Mouse (Mus musculus): ENCODE data around the gene Slc22a17. TPM values are rescaled to one million over a fixed set of nuclear protein-coding genes. Genes with fewer than 3 reads are reported as not detected.
"Not testable (repeated sequence)": the region's sequence is repeated elsewhere in the genome, so short reads cannot be mapped to it uniquely, and the experiment has no call there.

The Slc22a17 gene
- total RNA-seq (2022) = 1 to 10 TPM in 3 of 4 experiments, under 1 TPM in 1; 0.68 to 1.4 (median 1.2) TPM

DNA sequence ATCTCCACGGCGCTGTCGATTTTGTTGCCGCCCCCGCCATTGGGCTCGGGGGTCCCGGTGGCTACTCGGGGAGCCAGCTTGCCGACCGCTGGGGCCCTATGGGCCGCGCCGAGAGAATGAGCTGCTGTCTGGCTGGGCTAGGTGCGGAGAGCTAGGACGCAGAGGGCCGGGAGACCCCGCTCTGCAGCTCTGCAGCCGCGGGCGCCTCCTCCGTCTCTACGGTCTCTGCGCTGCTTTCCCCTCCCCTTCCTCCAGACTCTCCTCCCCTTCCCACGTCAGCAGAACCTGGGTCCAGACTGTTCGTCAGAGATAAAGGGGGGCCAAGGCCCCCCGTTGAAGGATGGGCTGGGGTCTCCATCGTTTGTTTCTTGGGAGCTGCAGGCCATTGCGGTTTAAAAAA, at the start of gene Slc22a17:
Gene Slc22a17, minus strand, starts transcription at position 247 of the 400 bp plus-strand sequence.
- peak in 1 of 2 experiments; percentile 28 for DNase-seq (ENCODE audit: low spot score in 2 of 2)

DNA sequence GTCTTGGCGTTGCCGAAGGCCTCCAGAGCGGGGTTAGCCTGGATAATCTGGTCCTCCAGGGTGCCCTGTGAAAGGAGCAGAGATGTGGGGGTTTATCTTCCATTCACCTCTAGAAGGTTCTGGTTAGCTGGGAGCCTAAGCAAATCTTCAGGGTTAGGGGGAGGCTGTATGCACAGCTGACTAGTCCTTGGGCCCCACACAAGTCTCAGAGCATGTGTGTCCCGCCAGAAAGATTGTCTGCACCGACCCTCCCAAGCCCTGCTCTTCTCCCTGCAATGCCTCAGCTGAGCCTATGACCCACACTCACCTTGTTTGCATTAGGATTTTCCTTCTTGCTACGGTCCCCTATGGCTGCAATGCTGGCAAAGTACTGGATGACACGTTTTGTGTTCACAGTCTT, 49.8 kb upstream of the Slc22a17 start:
- no peak for DNase-seq (ENCODE audit: low spot score in 2 of 2)

DNA sequence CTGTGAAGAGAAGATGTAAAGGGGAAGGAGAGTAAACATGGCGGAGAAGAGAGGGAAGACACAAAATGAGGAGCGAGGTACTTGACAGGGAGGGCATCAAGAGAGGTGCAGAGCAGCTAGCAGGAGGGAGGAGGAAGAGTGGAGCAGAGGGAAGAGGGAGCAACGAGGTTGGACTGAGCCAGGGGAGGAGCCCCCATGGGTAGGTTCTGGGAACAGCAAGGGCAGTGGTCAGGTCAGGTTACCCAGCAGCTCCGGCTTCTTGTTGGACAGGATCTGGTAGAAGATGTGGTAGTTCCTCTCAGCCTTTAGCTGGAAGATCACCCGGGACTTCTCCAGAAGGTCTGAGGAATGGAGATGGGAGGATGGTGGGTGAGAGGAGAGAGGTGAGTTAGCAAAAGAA, 48.6 kb upstream of the Slc22a17 start:
- no peak for DNase-seq (ENCODE audit: low spot score in 2 of 2)

DNA sequence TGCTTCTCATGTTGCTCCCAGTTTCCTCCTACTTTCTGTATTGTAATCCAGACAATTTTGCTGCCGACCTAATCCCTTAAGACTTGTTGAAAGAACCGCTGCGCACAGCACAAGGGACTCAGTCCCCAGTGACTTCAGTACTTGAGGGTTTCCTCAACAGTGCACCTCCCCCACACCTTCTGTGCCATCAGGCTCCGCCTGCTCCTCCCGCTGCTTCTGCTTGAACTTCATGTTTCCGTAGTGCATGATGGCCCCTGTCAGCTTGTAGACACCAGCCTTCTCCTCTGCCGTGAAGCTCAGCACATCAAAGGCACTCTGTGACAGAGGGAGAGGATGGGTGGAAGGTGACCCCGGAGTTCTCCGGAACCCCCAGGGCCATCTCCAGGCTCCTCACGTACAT, 47.8 kb upstream of the Slc22a17 start:
- DNase-seq (ENCODE audit: low spot score in 2 of 2) = no peak

DNA sequence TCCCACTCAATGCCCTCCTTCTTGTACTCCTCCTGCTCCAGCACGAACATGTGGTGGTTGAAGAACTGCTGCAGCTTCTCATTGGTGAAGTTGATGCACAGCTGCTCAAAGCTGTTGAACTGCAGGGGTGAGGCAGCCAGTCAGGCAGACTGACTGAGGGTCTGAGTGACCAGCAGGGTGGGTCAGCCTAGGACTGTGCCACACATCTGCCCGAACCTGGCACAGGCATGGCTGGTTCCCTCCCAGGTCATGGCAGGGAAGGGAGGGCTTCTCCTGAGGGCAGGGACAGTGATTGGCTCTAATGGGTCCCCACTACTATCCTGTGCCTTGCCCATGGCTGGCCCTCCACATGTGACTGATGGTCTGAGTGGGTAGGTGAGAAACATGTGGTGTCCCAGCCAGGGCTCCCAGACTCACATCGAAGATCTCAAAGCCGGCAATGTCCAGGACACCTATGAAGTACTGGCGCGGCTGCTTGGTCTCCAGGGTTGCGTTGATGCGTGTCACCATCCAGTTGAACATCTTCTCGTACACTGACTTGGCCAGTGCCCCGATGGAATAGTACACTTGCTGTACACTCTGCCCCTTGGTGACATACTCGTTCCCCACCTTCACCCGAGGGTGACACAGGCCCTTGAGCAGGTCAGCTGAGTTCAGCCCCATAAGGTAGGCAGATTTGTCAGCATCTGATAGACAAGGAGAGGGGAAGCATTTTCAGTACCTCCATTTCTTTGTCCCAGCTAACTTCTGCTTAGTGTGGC, 47.1 kb upstream of the Slc22a17 start:
- not testable (repeated sequence) for DNase-seq (ENCODE audit: low spot score in 2 of 2)

DNA sequence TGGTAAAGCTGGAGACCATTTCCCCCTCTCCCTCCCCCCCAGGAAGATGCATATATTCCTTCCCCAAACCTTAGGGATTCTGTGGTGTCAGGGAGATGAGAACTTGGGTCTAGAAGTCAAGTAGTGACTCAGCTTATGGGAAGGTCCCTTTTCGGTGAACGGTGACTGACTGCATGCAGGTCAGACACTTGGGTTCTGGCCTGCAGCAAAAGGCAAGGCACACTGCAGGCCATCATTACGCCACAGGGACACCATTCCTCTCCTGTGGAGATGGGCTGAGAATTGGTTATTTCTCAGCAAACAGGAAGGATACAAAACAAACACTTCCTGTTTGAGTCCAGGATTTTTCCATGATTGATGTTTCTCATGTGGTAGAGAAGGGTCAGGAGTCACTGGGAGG, 46.3 kb upstream of the Slc22a17 start:
- DNase-seq (ENCODE audit: low spot score in 2 of 2) = no peak

DNA sequence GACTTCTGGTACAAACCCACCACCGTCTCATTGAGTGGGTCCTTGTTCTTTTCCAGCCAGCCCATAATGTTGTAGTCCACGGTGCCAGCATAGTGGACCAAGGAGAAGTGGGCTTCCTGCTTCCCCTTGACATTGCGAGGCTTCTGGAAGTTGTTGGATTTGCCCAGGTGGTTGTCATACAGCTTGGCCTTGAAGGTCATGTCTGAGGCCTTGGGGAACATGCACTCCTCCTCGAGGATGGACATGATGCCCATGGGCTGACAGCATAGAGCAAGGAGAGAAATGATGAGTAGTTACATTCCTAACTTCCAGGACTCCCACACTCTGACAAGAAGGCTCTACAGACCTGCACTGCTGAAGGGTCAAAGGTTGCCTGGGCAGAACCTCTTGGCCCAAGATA, 45.6 kb upstream of the Slc22a17 start:
- DNase-seq (ENCODE audit: low spot score in 2 of 2) = no peak

DNA sequence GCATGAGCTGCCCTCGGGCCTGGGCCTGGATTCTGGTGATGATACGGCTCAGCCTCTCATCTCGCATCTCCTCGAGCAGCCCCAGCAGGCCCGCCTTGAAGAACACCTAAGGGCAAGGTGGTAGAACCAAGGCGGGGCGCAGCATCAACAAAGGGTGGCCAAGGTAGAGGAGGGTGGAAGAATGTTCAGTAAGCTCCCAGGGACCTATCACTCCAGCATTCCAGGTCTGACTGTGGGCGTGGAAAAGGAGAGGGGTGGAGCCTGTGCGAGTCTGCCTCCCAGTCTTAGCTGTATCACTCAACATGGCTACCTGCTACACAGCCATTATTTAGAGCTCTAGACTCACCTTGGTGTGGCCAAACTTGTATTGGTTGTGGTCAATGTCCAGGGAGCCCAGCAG, 43.6 kb upstream of the Slc22a17 start:
- no peak for DNase-seq (ENCODE audit: low spot score in 2 of 2)

DNA sequence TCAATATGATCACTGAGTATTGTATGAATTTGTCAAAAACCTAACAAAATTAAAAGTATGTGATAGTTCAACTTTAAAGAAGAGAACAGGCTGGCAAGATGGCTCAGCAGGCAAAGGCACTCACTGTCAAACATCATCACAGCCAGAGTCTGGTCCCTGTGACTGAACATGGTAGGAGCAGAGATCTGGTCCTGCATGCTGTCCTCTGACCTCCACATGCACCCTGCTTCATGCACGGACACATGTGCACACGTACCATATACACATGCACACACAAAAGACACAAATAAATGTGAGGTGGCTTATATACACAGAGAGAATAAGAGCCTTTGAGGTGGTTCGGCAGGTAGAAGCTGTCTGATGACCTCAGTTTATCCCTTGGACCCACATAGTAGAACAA, 42.5 kb upstream of the Slc22a17 start:
- DNase-seq (ENCODE audit: low spot score in 2 of 2) = no peak

DNA sequence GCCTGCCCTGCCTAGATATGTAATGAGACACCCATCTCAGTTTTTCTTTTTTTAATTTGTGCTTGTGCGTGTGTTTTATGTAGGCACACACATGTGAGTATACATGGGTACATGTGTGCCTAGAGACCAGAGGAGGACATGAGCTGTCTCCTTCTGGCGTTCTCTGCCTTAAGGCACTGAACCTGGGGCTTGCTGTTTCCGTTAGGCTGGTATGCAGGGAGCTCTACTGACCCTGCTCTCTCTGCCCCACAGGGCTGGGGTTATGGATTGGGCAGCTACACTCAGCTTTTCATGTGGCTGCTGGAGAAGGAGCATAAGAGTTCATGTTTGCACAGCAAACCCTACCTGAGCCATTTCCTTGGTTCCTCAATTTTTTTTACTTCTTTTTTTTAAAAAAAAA, 41.5 kb upstream of the Slc22a17 start:
- DNase-seq (ENCODE audit: low spot score in 2 of 2) = no peak

DNA sequence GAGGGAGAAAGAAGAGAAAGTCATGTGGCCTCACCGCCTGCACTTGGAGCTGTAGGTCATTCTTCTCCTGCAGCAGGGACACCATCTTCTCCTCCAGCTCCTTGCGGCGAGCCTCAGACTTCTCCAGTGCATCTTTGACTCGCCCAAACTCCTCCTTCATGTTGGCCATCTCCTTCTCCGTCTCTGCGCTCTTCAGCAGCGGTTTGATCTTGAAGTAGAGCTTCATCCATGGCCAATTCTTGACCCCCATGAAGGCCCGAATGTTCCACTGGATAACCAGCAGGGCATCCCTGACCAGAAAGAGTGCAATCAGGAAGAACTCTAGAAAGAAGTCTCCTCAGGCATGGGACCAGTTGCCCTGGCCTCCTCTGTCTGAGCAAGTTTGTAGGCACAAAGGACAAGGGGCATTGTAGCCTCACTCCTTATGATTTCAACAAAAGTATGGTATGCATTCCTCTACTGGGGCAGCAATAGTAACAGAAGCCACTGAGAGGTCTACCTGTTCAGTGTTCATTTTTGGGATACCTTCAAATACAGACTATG, 40.8 kb upstream of the Slc22a17 start:
- DNase-seq (ENCODE audit: low spot score in 2 of 2) = no peak

DNA sequence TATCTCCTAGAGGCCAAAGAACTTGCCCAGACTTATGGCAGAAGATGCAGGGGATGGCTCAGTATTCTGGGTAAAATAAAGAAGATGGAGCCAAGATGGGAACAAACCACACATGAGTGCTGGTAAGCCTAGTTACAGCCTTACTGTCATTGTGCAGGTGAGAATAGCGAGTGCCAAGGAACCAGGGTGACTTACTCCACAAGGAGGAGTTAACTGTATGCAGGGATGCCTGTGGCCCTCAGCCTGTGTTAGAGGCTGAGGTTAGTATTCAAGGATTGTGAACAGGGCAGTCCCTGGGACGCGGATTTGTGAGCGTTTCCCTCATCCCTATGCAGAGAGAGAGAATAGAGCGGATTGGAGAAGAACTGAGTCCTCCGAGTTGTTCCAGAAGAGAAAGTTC, 38.7 kb upstream of the Slc22a17 start:
- no peak for DNase-seq (ENCODE audit: low spot score in 2 of 2)

DNA sequence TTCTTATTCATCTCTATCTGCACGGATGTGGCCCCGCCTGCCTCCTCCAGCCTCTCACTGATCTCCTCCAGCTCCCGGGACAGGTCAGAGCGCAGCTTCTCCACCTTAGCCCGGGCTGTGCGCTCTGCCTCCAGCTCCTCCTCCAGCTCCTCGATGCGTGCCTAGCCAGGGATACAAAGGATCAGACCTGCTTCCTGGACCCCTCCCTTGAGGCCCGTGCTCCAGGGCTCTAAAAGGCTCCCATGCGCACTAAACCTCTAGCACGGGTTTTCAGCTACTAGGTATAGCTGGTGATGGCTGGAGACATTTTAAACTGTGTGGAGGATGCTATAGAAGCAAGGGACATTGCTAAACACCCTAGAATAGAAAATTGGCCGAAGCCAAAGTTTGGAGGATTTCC, 37.6 kb upstream of the Slc22a17 start:
- DNase-seq (ENCODE audit: low spot score in 2 of 2) = no peak

DNA sequence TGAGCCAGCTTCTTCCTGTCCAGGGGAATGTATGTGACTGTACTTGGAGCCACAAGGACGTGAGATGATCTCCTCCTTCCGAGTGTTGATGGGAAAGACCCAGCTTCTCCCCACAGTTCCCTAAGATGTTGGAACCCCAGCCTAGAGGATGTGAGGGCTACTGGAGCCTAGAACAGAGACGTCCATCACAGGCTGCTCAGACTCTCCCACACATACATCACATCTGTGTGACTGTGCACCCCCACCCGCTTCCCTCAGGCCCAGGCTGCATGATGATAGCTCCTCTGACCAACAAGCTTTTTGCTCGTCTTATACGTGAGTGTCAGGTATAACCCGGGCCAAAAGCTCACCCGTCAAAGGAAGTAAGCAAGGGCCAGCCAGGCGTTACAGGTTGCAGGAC, 35.8 kb upstream of the Slc22a17 start:
- no peak for DNase-seq (ENCODE audit: low spot score in 2 of 2)

DNA sequence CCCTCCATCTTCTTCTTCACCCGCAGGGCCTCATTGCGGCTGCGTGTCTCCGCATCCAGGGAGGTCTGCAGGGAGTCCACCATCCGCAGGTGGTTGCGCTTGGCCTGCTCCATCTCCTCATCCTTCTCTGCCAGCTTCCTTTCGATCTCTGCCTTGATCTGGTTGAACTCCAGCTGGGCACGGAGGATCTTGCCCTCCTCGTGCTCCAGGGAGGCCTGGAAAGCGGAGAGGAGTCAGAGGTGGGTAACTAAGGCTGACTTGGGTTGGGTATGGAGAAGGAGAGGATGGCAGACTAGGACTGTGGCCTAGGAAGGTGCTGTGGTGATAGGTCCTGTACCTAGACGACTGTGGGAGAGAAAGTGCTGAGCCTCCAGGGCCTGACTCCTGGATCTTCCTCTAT, 34.1 kb upstream of the Slc22a17 start:
- not testable (repeated sequence) for DNase-seq (ENCODE audit: low spot score in 2 of 2)

DNA sequence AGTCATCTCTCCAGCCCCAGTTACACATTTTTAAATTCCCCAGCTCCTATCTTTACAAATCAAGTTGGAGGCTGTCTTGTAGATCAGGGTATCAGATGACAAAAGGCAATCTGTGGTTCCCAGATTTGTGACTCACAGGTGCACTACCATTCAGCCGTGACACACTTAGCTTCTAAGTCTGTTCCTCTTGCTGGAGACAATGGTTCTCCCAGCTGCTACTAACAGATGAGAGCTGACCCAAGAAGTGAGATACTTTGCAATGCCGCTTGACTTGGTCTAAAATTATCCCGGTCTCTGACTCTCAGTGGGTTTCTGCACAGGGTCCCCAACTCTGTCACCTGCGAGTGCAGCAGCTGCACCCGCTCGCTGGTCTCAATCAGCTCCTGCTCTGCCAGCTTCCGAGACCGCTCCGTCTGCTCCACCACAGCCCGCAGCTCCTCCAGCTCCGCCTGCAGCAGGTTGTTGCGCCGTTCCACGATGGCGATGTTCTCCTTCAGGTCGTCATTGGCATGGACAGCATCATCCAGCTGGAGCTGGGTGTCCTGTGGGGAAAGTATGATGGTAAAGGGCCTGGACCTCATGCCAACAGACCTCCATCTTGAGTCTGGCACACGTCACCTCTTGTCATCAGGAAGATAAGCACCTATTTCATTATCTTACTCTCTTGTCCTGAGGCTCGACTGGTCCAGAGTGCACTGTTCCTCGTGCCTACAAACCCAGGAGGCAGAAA, 33.2 kb upstream of the Slc22a17 start:
- no peak for DNase-seq (ENCODE audit: low spot score in 2 of 2)

DNA sequence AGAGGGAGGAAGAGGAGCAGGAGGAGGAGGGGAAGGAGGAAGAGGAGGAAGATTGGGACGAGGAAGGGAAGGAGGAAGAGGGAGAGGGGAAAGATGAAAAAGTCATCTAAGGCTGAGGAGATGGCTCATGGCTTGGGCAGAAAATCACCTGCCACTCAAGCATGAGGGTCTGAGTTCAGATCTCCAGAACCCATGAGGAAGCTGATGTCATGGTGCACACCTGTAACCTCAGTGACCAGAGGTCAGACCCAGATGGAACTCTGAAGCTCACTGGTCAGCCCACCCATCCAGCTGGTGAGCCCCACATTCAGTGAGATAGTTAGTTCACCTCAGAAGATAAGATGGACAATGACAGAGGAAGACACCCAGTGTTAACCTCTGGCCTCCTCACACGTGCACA, 32.0 kb upstream of the Slc22a17 start:
- DNase-seq (ENCODE audit: low spot score in 2 of 2) = no peak

DNA sequence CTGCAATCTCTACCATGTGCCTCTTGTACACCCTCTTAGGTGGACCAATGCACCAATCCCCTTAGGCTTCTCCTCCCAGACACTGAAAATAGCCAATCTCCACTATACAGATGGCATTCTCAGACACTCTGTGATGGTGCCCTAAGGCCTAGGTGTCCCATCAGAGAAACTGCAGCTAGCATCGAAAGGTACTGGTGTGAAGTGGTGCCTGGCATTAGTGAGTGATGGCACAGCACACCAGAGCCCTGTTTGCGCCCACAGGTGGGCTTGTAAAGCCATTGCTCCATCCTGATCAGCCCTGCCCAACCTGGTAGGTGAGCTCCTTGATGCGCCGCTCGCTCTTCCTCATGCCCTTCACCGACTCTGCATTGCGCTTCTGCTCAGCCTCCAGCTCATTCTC, 31.0 kb upstream of the Slc22a17 start:
- no peak for DNase-seq (ENCODE audit: low spot score in 2 of 2)

DNA sequence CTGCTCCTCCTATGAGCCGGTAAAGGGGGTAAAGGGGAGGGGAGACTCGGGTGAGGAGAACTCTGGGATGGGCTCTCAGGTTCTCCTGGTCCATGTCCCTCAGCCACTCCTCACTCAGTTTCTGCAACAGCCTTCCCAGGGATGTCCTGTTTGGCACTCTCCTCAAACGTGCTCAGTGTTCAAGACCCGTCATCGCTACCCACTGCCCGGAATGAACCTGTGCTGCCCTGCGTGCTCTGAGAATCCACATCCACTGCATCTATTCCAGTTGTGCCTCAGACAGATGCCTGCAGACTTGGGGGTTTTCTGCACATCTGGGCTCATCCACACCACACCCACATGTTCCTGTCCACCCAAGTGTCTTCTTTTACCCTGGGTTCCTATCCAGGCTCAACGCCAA, 29.5 kb upstream of the Slc22a17 start:
- no peak for DNase-seq (ENCODE audit: low spot score in 2 of 2)

DNA sequence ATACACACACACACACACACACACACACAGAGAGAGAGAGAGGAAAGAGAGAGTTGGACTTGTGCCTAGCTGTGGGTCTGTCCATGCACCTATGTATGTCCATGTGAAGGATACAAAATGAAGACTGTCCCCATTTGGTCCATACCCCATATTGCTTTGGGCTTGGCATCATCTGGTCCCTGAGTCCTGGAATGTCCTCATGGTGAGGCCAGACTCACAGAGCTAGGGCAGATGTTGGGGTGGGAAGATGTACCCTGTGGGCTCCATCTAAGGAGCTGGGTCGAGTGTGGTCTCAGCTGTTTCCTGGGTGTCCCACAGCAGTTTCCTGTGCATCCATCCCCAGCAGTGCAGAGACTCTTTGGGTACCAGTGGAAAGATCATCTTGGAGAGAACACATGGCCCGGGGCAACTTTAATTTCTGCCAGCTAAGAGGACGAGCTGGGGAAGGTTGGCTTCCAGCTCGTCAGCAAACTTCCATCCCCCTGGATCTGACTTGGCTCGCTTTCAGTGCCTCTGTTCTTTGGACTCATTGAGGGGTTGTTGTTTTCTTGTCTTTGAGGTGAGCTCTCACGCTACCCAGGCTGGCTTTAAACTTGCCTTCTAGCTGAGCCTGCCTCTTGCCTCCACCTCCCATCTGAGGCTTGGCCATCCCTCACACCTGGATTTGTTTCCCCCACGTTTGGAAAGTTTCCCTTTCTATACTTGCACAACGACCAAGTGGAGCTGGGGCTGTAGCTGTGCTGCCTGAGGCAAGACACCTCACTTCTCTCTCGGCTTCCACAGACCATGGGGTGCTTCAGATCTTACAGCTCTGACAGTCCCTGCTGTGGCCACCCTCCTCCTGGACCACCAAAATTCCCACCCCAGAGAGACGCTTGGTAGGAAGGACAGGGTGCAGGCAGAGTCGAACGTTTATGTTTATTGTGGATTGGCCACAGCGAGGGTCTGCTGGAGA, 28.4 kb upstream of the Slc22a17 start:
- DNase-seq (ENCODE audit: low spot score in 2 of 2) = no peak

DNA sequence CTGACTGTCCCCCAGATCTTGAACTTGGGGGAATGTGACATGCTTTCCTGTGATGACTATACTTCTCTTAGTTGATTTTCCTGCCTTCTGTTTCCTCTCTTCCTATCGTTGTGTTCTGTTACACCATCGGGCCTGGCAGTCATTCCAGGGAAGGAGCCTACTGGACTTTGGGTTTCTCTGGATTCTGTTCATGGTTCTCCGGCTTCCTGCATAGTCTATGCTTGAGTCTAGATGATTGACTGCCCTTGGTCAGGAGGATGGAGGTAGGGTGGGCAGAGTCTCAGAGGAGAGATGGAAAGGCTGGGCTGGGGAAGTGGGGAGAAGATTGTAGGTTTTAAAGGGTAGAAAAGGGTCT, 27.2 kb upstream of the Slc22a17 start:
- no peak for DNase-seq (ENCODE audit: low spot score in 2 of 2)

All from gastrocnemius, adult 8-10 months (tissue).